Mouse (Mus musculus) MEL (cell line): Measurements from ENCODE around the gene Rpl35. TPM values are rescaled to one million over a fixed set of nuclear protein-coding genes. Genes with fewer than 3 reads are reported as not detected.
A peak's percentile ranks its signal among the peaks of the same experiment; 100 is the strongest.

Source experiments
- DNase-seq: peaks from one replicate; pipeline ENCODE4 v3.0.0; 2011; ENCODE audit warnings: low read depth, low spot score
- H3K27ac ChIP-seq: 2 replicates; pipeline ENCODE4 v1.5.1; 2012; ENCODE audit warnings: low read depth, mild to moderate bottlenecking, control low read depth, low read length, moderate library complexity; ENCODE audit not compliant: control insufficient read depth
- H3K27me3 ChIP-seq, 2 experiments: fragments of 150-350 bp in 1 of 2; sonication (generic) in 1 of 2; 2 replicates each; pipeline ENCODE4 v1.6.1; 2012; ENCODE audit warnings: low read length in 2 of 2, mild to moderate bottlenecking in 2 of 2, improper control_type of control experiment in 1 of 2, moderate library complexity in 1 of 2; ENCODE audit not compliant: insufficient read depth in 2 of 2, control insufficient read depth in 1 of 2
- H3K36me3 ChIP-seq, 2 experiments: 2 replicates each; pipeline ENCODE4 v1.6.1; 2012 to 2014; ENCODE audit warnings: low read length in 2 of 2, improper control_type of control experiment in 1 of 2, inconsistent platforms in 1 of 2, mild to moderate bottlenecking in 1 of 2; ENCODE audit not compliant: insufficient read depth in 2 of 2, control insufficient read depth in 1 of 2
- H3K4me1 ChIP-seq, 2 experiments: fragments of 150-350 bp in 1 of 2; sonication (generic) in 1 of 2; 2 replicates each; pipeline ENCODE4 v1.6.1; 2012; ENCODE audit warnings: low read length in 2 of 2, improper control_type of control experiment in 1 of 2, mild to moderate bottlenecking in 1 of 2; ENCODE audit not compliant: insufficient read depth in 2 of 2, control insufficient read depth in 1 of 2
- H3K4me3 ChIP-seq, 2 experiments: fragments of 150-350 bp in 1 of 2; sonication (generic) in 1 of 2; 2 replicates each; pipeline ENCODE4 v1.5.1; 2012; ENCODE audit warnings: low read depth in 2 of 2, low read length in 2 of 2, mild to moderate bottlenecking in 2 of 2, moderate library complexity in 2 of 2, control low read depth in 1 of 2, improper control_type of control experiment in 1 of 2; ENCODE audit not compliant: control insufficient read depth in 1 of 2, insufficient read depth in 1 of 2
- H3K79me2 ChIP-seq: 2 replicates; pipeline ENCODE4 v1.6.1; 2012; ENCODE audit warnings: mild to moderate bottlenecking, low read length, moderate library complexity; ENCODE audit not compliant: control insufficient read depth, poor library complexity, insufficient read depth
- H3K9ac ChIP-seq: 2 replicates; pipeline ENCODE4 v1.6.1; 2012; ENCODE audit warnings: low read depth, mild to moderate bottlenecking, control low read depth, low read length, moderate library complexity; ENCODE audit not compliant: control insufficient read depth, poor library complexity, severe bottlenecking
- H3K9me3 ChIP-seq: fragments of 150-350 bp; sonication (generic); replicated peaks from 2 replicates; pipeline ENCODE4 v1.6.1; 2012; ENCODE audit warnings: mild to moderate bottlenecking, low read length, improper control_type of control experiment, moderate library complexity; ENCODE audit not compliant: insufficient read depth
- CTCF ChIP-seq, 3 experiments: IDR thresholded peaks in 2 of 3; conservative IDR thresholded peaks in 1 of 3; 2 replicates each; pipeline ENCODE4 v1.5.1; 2011 to 2012; ENCODE audit warnings: low read length in 3 of 3, low read depth in 2 of 3, mild to moderate bottlenecking in 2 of 3, improper control_type of control experiment in 1 of 3, inconsistent platforms in 1 of 3, mixed read lengths in 1 of 3, moderate library complexity in 1 of 3; ENCODE audit not compliant: control insufficient read depth in 1 of 3, insufficient read depth in 1 of 3, poor library complexity in 1 of 3, severe bottlenecking in 1 of 3
- ELF1 ChIP-seq: IDR thresholded peaks from 2 replicates; pipeline ENCODE4 v1.6.1; 2014; ENCODE audit warnings: low read depth, mild to moderate bottlenecking, inconsistent platforms, low read length, improper control_type of control experiment, moderate library complexity
- EP300 ChIP-seq, 2 experiments: IDR thresholded peaks; 2 replicates each; pipeline ENCODE4 v1.6.1; 2011; ENCODE audit warnings: improper control_type of control experiment in 2 of 2, low read length in 2 of 2, low read depth in 1 of 2, mild to moderate bottlenecking in 1 of 2
- GATA1 ChIP-seq: IDR thresholded peaks from 2 replicates; pipeline ENCODE4 v1.6.1; 2011; ENCODE audit warnings: low read depth, low read length, improper control_type of control experiment
- JUND ChIP-seq: IDR thresholded peaks from 2 replicates; pipeline ENCODE4 v1.6.1; 2011; ENCODE audit warnings: low read depth, mild to moderate bottlenecking, improper control_type of control experiment, low read length
- KAT2A ChIP-seq: conservative IDR thresholded peaks from 2 replicates; pipeline ENCODE4 v1.6.1; 2012; ENCODE audit warnings: low read depth, low read length, improper control_type of control experiment, inconsistent platforms
- MAX ChIP-seq: IDR thresholded peaks from 2 replicates; pipeline ENCODE4 v1.6.1; 2011; ENCODE audit warnings: low read length, improper control_type of control experiment
- MYB ChIP-seq: IDR thresholded peaks from 2 replicates; pipeline ENCODE4 v1.6.1; 2011; ENCODE audit warnings: mild to moderate bottlenecking, low read depth, low read length, improper control_type of control experiment
- RAD21 ChIP-seq: IDR thresholded peaks from 2 replicates; pipeline ENCODE4 v1.6.1; 2011; ENCODE audit warnings: mild to moderate bottlenecking, low read depth, low read length, improper control_type of control experiment
- SMC3 ChIP-seq: IDR thresholded peaks from 2 replicates; pipeline ENCODE4 v1.6.1; 2011; ENCODE audit warnings: low read depth, low read length, improper control_type of control experiment
- UBTF ChIP-seq: IDR thresholded peaks from 2 replicates; pipeline ENCODE4 v1.6.1; 2012; ENCODE audit warnings: low read depth, mild to moderate bottlenecking, inconsistent platforms, low read length, improper control_type of control experiment, moderate library complexity, borderline replicate concordance; ENCODE audit not compliant: insufficient read depth
- USF2 ChIP-seq, 2 experiments: IDR thresholded peaks; 2 replicates each; pipeline ENCODE4 v1.6.1; 2011 to 2012; ENCODE audit warnings: improper control_type of control experiment in 2 of 2, low read length in 2 of 2, borderline replicate concordance in 1 of 2, inconsistent platforms in 1 of 2, low read depth in 1 of 2, mild to moderate bottlenecking in 1 of 2; ENCODE audit not compliant: insufficient read depth in 1 of 2
- ZNF384 ChIP-seq: IDR thresholded peaks from 2 replicates; pipeline ENCODE4 v1.6.1; 2012; ENCODE audit warnings: low read depth, mild to moderate bottlenecking, inconsistent platforms, low read length, improper control_type of control experiment
- polyA plus RNA-seq, 2 experiments: library from polyadenylated mRNA; stranded (reverse) in 1 of 2; unstranded in 1 of 2; fragments of >175 nt in 1 of 2; fragments of >200 nt in 1 of 2; gene quantifications; 2 replicates each; pipeline versions ENCODE4 v1.2.1 to v1.2.4; 2012; ENCODE audit warnings: low replicate concordance in 2 of 2, low read depth in 1 of 2; ENCODE audit not compliant: insufficient read length in 2 of 2, insufficient read depth in 1 of 2, missing spikeins in 1 of 2
- total RNA-seq: library from RNA; depleted of rRNA; stranded (reverse); fragments of 300-350 nt; gene quantifications from 2 replicates; pipeline ENCODE4 v1.2.3, GENCODE M21; 2012

Gene Rpl35
- total and polyA plus RNA-seq, 3 experiments, result 930 to 1,814 TPM; not detected in 1

- TF ChIP-seq SMC3 (peak; percentile 38), EP300 (IDR thresholded peaks at IDR 0.05; ENCODE audit: low read depth in 1 of 2, low read length in 2 of 2) (no peak), RAD21 (peak; percentile 12; the same call in 1 of the 2 replicates), CTCF (IDR thresholded peaks at IDR 0.05 in 2 of 3, conservative IDR thresholded peaks at IDR 0.05 in 1 of 3; ENCODE audit: control insufficient read depth in 1 of 3, insufficient read depth in 1 of 3, low read depth in 2 of 3, low read length in 3 of 3, poor library complexity in 1 of 3, severe bottlenecking in 1 of 3) (peak; percentile 43 to 72 (median 43)), UBTF (no peak), KAT2A (no peak)
- Histone ChIP-seq H3K4me1 (peaks cover 2 to 13% of the 10 kb centered on the region in 2 experiments; a peak in 3 of 4 replicates), H3K9ac (no peak overlapping the region), H3K9me3 (no peaks in the 10 kb centered on the region), H3K27me3 (no peaks in the 10 kb centered on the region; a peak in 3 of 4 replicates), H3K27ac (no peak overlapping the region), H3K4me3 (no peak overlapping the region), H3K36me3 (peaks cover 0 to 2% of the 10 kb centered on the region in 2 experiments; a peak in 2 of 4 replicates), H3K79me2 (no peaks in the 10 kb centered on the region)
- peak; percentile 51 for DNase-seq
Measured at GRCm38 (mm10) chr2:38983456-38983855, 22.0 kb downstream of the Rpl35 start.

GRCm38 (mm10) chr2:38977837-38978236, 27.6 kb downstream of the Rpl35 start:
- no peaks in the 10 kb centered on the region; a peak in 3 of 4 replicates for H3K27me3 ChIP-seq
- no peak overlapping the region for H3K27ac ChIP-seq
- DNase-seq, result no peak
- TF ChIP-seq EP300 (IDR thresholded peaks at IDR 0.05; ENCODE audit: low read depth in 1 of 2, low read length in 2 of 2) (no peak), CTCF (IDR thresholded peaks at IDR 0.05 in 2 of 3, conservative IDR thresholded peaks at IDR 0.05 in 1 of 3; ENCODE audit: control insufficient read depth in 1 of 3, insufficient read depth in 1 of 3, low read depth in 2 of 3, low read length in 3 of 3, poor library complexity in 1 of 3, severe bottlenecking in 1 of 3) (no peak), USF2 (IDR thresholded peaks at IDR 0.05; ENCODE audit: borderline replicate concordance in 1 of 2, insufficient read depth in 1 of 2, low read depth in 1 of 2, low read length in 2 of 2) (no peak), MAX (no peak)
- H3K9me3 ChIP-seq, result no peaks in the 10 kb centered on the region
- H3K36me3 ChIP-seq, result peaks cover 0 to 9% of the 10 kb centered on the region in 2 experiments; a peak in 2 of 4 replicates
- H3K79me2 ChIP-seq, result no peaks in the 10 kb centered on the region
- peaks cover 4 to 29% of the 10 kb centered on the region in 2 experiments for H3K4me1 ChIP-seq
- H3K4me3 ChIP-seq, result no peak overlapping the region
- no peak overlapping the region for H3K9ac ChIP-seq

GRCm38 (mm10) chr2:38975941-38976805, 29.3 kb downstream of the Rpl35 start:
- no peak overlapping the region for H3K27ac ChIP-seq
- H3K36me3 ChIP-seq, result peaks cover 0 to 9% of the 10 kb centered on the region in 2 experiments; a peak in 2 of 4 replicates
- peak; percentile 70 for DNase-seq
- H3K4me3 ChIP-seq, result peak overlapping the region in 1 of 2 experiments; percentile 15; a peak in 1 of 4 replicates
- H3K27me3 ChIP-seq, result no peaks in the 10 kb centered on the region; a peak in 2 of 4 replicates
- H3K9ac ChIP-seq, result no peak overlapping the region
- no peaks in the 10 kb centered on the region for H3K79me2 ChIP-seq
- H3K9me3 ChIP-seq, result no peaks in the 10 kb centered on the region
- peaks cover 4 to 29% of the 10 kb centered on the region in 2 experiments for H3K4me1 ChIP-seq
- TF ChIP-seq MYB, result no peak
- TF ChIP-seq GATA1, result peak; percentile 55; the same call in 1 of the 2 replicates
- TF ChIP-seq ZNF384, result 0 out of 2 replicates have a peak, but pooled peaks have one; percentile 32
- no peak for TF ChIP-seq ELF1
- TF ChIP-seq JUND, result no peak
- TF ChIP-seq, all 39 proteins: peak for 2
